Mouse (Mus musculus) cerebellum, adult 11-12 months (tissue): ENCODE measurements around the gene Prkch.
"Not testable (repeated sequence)": the region's sequence is repeated elsewhere in the genome, so short reads cannot be mapped to it uniquely, and the experiment has no call there.

Experiments
- DNase-seq: peaks from one replicate; pipeline ENCODE4 v3.0.0; 2022

Gene Prkch

DNA sequence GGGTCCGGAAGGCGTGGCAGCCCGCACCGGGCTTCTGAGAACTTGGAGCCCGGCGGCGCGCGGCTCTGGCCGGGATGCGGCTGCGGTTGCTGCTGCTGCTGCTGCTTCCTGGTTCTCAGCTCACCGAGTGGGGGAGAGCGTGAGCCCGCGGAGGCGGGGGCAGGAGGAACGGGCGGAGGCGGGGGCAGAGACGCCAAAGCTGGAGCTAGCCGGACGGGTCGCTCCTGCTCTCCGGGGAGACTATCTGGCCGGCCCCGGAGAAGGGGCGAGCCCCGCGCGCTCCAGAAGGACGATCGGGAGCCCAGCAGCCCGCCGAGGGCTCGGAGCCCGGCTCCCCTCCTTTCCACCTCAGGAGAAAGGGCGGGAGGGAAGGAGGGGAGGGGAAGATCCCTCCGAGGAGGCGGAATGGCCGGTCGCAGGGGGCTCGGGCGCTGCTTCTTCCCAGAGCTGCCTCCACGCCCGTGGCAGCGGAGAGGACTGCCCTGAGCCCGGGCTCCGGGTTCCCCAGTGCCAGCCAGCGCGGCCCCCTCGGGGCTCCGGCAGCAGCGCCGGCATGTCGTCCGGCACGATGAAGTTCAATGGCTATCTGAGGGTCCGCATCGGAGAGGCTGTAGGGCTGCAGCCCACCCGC, at the start of gene Prkch:
Prkch (plus strand) TSS at position 187 of the 631 bp plus-strand sequence.
- DNase-seq: peak; percentile 8

DNA sequence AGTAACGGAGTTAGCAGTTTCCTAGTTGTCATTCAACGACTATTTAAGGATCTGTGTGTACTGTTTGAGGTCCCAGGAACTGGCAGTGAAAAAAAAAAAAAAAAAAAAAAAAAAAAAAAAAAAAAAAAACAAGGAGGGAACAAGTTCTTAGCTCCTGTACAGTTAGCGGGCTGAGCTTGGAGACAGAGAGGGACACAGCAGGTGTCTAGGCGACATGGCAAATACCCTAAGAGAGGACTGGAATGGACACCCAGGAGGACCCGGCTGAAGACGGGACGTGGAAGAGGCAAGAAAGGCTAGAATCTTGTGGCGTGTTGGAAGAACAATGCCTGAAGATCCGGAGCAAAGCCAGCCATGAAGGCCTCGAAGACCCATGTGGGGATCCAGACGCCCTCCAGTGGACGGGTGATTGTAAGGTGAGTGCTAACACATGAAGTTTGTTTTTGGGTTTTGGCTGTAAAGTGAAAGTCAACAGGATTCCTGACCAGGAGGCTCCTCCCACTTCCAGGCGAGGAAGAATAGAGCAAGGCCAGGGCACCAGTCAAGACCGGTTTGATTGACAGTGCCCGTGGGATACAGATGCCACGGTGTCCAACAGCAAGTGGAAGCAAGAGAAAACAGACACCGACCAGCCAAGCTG, 47.0 kb upstream of the Prkch start:
- no peak for DNase-seq

DNA sequence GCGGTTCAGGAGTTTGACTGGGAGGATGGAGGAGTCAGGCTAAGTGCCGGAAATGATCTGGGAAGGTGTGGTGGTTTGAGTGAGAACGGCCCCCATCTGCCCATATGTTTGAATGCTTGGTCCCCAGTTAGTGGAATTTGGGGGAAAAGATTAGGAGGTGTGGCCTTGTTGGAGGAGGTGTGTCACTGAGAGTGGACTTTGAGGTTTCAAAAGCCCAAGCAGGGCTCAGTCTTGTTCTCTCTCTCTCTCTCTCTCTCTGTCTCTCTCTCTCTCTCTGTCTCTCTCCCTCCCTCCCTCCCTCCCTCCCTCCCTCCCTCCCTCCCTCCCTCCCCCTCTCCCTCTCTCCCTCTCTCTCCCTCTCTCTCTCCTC, 46.5 kb upstream of the Prkch start:
- not testable (repeated sequence) for DNase-seq

DNA sequence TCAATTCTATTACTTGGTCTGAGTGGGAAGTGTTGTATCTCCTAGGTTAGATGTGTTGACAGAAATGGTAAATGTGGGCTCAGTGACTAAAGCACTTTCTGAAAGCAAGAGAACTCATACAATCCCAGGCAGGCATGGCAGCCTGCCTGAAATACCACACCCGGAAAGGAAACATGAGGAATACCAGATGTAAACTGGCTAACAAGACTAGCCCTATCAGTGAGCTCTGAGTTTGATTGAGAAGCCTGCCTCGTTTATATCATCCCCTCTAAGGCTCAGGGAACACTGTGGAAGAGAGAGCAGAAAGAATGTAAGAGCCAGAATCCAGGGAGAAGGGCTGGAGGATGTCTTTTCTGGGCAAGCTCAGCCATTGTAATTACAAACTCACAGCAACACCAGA, 45.4 kb upstream of the Prkch start:
- DNase-seq: no peak

DNA sequence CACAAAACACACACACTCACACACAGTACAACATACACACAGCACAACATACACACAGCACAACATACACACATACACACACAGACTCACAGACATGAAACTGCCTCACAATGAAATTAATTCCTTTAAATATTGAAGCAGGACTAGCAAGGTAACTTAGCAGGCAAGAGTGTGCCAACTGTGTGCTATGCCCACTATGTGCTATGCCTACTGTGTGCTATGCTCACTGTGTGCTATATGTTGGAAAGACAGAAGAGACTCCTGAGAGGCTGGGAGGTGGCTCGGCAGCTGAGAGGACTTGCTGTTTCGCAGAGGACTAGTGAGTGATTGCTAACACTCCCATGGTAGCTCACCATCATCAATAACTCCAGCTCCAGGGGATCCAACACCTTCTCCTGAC, 44.2 kb upstream of the Prkch start:
- no peak for DNase-seq

DNA sequence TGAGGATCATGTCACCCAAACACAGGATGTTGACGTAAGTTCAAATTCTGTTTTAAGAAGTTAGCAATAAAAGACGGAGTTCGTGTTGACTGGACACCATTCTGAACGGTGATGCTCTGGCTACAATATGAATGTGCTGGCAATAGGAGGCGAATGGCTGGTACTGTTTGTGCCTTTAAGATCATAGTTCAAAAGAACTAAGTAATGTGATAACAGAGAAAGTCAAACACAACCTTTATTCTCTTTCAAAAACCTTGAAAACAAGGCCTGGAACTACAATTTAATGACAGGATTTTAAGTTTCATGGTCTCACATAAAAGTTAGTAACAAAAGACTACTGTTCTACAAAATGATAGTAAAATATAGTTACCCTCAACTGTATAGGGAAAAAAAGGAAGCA, 41.4 kb upstream of the Prkch start:
- no peak for DNase-seq

DNA sequence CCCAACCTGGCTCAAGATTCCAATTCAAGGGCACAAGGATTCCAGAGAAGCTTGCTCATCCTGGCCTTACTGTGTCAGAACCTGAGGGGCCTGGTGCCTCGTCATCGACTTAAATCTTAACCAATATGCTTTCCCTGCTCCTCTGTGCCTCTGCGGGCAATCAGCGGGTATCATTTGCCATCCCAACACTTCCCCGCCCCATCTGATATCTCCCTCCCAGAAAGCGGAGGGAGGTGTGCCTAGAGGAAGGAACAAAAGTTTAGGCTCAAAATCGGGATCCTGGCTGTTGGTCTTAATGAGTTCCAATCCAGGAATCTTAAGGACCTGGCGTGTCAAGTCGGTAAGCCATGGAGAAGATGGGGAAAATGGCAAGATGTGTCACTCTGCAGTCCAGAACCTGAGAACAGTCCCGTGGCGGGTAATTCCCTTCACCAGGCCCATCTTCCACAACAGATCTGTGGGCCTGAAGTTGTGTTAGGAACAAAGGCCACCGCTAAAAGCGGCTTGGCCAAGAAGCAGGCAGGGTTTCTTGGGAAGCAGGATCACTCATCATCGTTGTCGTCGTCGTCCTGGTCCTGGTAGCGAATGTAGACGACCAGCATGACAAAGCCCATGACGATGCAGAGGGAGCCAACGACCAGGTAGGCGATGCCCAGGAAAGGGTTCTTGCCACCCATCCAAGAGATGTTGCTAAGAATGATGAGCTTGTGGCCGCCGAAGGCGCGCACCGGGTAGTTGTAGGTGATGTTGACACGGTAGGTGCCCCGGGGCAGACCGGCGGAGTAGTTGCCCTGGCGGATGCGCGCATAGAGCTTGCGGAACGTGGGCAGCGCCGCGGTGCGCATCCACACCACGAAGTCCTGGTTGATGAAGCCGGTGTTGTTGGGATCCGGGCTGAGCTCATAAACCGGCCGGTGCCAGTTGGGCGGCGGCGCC, 39.6 kb upstream of the Prkch start:
- no peak for DNase-seq

DNA sequence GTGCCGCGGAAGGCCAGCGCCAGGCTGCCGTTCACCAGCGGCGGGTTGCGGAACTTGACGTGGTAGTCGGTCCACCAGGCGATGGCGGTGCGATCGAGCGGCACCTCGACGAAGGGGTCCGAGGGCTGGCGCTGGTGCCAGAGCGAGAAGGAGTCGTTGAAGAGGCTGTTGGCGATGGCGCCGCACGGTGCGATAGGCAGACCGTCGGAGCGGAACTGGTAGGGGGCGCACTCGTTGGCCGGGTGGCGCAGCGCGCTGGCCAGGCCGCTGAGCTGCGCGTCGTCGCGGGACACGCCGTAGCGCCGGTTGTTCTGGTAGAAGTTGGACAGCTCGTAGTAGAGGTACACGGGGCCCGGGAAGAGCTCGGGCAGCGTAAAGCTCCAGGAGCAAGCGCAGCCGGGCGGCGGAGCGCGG, 38.9 kb upstream of the Prkch start:
- no peak for DNase-seq

DNA sequence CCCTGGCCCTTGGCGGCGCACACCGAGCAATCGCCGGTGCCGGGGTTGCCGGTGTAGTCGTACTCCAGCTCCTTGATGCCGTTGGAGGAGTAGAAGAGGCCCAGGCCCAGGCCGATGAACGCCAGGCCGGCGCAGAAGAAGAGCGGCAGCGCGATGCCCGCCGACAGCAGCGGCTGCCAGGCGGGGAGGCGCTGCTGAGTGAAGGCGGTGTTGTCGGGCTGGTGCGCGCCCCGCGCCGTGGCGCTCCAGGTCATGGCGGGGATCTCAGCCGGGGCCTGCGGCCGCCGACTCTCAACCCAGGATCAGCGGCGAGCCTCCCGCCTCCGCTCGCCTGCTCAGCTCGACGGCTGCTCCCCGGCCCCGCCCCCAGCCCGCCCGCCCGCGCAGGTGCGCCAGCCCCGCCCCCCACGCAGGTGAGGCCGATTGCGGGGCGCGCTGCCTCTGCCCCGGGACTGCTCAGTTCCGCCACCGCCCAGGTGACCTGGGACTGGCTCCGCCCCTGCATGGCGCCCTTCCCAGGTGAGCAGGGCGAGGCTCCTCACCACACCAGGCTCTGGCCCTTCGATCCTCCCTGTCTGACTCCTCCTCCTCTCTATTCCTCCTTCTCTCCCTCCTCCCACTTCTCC, 38.4 kb upstream of the Prkch start, which contains the start of gene Tmem30b:
Tmem30b (minus strand) TSS at position 307 of the 626 bp plus-strand sequence.
- DNase-seq: no peak

DNA sequence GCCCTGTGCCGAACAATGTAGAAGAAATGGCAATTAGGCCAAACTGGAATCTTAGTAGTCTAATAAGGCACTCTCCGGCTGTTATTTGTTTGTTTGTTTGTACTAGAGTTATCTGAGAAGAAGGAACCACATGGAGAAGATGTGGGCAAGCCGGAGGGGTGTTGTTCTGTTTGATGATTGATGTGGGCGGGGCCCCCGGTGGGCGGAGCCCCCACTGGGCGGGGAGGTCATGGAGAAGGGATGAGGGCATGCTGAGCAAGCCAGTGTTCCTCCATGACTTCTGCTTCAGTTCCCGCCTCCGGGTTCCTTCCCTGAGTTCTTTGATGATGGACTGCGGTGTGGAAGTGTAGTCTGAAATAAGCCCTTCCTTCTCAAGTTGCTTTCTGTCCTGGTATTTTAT, 37.0 kb upstream of the Prkch start:
- DNase-seq: no peak

DNA sequence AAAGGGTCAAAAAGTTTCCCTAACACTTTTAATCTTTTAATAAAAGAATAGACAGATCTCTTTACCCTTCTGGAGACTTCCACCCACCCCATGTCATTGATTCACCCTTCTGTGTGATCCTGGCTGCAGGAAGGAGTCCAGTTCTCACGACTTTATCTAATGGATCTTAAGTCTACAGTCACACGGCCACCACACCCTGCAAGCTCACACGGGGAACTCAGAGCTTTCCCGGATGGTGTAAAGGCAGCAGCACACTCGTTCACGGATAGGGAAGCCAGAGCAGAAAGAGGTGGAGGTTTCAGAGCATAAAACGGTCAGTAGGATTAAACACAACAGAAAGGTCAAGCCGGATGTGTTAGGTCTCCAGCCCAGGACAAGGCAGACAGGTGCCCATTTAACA, 36.3 kb upstream of the Prkch start:
- no peak for DNase-seq

DNA sequence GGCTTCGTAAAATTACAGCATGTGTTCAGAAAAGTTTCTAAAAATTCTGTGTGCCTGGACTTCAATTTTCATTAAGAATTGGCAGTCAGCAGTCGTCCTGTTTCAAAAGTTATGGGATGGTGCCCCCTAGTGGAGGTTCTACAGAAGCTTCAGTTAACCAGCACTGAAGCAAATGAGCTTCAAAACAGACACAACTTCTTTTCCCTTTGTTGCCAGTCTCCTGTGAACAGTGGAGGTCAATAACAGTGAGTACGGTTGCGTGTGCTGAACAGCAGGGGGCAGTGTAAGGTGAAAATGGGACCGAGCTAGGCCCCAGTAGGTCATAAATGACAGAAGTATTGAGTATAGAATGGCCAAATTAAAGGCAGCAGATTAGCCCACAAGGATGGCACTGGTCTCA, 30.4 kb upstream of the Prkch start:
- DNase-seq: no peak

DNA sequence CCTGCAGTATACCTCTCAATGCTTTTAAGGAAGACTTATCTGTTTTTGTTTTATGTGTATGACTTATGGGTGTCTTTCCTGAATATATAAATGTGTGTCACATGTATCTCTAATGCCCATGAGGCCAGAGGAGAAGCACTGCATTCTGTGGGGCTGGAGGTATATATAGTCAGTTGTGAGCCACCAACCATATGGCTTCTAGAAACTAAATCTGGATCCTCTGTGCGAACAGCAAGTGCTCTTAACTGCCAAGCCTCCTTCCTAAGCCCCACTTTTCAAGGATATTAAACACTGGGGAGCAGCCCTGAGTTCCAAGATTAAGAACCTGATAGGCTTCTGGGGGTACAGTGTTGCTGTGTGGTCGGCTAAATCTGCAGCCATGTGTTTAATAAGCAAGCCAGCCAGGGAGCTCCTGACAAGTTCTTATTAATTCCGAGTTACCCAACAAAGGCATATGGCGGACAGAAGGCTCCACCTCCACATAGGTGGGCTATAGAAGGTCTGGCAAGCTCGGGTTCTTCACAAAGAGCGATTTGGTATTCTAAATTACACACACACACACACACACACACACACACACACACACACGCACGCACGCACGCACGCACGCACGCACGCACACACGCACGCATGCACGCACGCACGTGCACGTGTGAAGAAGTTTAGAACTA, 25.9 kb upstream of the Prkch start:
- no peak for DNase-seq

DNA sequence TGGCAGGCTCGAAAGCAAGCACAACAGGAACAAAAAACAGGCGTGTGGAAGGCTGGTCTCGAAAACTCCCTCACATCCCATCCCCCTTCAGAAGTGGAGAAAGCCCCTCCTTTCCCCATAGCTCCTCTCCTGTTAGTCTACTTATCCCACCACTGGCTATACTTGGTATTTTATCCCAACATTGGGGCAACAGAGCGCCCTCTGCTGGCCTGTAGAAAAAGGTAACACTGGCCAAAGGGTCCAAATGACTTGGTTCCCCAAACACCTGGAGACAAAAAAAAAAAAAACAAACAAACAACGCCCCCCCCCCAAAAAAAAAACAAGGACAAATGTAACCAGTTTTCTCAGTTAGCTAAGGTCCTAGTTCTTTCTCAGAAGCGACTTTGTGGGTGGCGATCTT, 24.5 kb upstream of the Prkch start:
- DNase-seq: no peak

DNA sequence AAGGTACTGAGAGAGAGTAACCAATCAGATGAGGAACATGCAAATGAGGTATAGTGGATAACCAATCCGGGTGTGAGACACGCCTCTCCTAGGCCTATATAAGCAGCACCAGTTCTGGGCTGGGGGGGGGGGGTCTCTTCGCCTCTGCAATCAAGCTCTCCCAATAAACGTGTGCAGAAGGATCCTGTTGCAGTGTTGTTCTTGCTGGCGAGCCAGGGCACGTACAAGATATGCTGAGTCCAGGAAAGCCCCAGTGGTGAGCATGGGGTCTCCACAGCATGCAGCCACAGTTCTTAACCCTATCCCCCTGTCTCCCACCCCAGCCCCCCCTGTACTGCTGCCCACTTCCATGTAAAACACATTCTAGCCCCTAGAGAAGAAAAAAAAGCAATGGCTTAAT, 21.5 kb upstream of the Prkch start:
- not testable (repeated sequence) for DNase-seq

DNA sequence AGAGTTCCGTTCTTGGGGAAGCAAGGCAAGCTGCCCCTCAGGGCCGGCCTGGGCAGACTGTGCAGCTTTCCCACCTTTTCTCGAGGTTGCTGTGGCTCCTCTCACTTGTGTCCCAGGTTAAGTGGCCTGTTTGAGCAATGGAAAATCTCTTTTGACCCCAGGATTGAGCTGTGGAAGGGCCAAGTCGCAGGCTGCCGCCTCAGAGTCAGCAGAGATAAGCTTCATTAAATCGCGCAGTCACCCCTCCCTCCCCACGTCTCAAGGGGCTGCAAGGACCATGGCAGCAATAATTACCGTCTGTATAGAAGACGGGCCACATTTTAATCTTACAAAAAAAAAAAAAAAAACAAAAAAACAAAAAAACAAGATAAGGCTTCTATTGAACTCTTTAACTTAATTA, 20.4 kb upstream of the Prkch start:
- no peak for DNase-seq

DNA sequence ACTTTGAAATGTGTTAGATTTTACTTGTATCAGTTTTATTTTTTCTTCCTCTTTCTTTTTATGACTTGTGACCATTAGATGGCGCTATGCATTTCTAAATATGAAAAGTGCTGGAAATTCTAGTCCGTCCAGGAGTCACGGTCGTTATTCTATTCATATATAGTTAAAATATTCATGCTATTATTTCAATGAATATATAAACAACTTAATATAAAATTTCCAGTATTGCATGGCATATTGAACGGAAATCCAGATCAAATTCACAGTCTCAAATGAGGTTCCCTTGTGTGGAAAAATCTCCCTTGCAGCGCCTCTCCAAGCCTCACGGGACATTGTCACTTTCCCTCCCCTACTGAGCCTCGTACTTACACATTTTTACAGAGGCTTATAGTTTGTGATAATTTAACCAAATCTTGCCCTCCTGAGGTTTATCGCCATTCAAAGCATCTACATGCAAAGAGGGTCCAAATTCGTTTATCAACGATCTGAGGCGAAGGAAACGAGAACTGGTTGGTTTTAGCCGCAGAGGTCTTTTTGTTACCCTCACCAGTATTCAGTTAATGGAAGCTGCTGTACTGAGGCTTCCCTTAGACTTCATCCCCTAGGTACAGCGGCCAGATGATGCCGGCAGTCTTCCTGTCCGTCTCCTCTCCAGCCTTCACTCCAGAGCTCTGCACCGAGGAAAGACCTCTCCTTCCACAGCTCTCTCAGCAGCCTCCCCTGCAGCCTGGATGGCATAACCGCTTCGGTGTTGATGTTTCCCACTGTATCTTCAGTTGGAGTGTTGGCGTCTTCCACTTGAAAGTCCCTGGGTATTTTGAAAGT, 19.6 kb upstream of the Prkch start:
- no peak for DNase-seq

DNA sequence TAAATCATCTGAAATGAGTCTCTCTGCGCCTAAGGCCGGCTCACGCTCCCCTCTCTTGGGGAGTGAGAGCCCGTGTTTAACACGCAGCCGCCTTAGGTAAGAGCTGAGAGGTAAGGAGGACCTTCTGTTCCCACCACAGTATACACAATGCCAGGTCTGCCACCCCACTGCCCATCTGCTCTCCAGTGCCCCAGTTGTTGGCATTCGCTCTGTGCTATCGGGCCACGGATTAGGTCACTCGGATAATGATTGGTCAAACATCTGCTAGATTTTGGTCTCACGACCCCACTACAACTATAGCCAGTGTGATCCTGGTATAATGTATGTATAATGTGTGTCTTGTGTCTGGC, 19.0 kb upstream of the Prkch start:
- DNase-seq: no peak

DNA sequence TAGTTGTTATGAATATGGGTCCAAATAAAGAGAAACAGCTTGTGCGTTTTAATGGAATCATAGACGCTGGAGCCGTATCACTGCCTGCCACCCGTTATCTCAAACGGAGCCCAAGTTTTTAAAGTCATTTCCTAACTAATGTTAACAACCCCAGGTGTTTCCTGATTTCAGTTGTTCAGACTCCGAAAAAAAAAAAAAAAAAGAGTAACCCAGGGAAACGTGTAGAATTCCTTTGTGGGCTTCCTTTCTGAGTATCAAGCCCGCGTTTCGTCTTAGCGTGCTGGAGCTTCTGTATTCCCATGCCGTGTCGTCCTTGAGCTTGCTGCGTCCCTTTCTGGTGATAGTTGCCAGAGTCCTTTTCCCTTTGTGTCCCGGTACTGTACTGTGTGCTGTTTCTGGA, 10.0 kb upstream of the Prkch start:
- no peak for DNase-seq

DNA sequence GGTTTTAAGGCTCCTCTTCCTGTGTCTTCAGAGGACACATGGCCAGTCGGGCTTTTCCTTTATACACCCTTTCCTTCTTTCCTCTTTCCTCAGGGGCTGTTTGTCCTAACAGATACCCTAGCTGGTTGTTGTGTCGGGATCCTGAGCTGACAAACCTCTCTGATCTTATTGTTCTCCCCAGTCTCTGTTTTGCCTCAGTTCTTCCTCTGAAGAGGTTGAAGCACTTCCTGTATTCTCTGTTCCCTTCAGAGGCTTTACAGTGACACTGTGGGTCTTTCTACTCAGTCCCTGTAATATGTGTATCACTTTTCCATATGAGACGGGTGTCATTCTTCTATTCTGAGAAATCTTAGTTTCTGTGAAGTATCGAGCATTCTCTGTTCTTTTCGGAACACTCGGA, 6.5 kb upstream of the Prkch start:
- no peak for DNase-seq

DNA sequence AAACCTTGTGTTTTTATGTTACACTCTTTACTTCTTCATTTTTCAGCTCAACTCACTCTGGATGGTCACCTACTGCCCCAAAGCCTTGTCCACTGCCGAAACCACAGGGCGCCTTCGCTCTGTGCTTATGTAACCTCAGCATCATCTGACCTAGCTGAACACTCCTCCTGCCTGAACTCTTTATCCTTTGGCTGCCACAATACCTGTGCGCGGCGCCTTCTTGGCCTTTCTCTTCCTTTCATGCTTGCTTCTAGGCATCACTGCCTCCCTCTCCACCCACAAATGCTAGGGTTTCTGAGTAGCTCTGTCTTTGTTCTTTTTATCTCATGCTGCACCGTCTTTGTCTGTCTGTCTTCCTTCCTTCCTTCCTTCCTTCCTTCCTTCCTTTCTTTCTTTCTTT, 3.8 kb upstream of the Prkch start:
- no peak for DNase-seq

DNA sequence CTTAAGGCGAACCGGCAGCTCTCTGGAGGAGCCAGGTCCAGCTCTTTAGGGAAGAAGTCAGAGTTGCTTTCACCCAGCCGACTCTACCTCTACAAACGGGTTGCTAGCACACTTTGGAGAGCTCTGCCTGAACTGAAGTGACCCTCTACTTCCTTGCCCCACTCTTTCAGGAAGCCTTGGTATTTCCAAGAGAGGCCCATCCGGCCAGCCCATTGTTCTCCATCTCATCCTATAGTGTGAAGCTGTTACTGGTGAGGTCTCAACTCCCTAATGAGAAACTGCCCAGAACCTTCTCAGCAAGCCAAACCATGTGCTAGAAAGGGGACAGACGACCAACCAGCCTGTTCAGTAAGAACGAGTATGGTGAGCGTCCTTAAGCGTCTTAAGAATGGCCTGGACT, 1.3 kb upstream of the Prkch start:
- DNase-seq: no peak
